Mouse (Mus musculus) frontal cortex, adult 2 months (tissue): ENCODE data around the gene Depdc5. TPM values are rescaled to one million over a fixed set of nuclear protein-coding genes. Genes with fewer than 3 reads are reported as not detected.
"Not testable (repeated sequence)": the region's sequence is repeated elsewhere in the genome, so short reads cannot be mapped to it uniquely, and the experiment has no call there.

Source experiments
- DNase-seq, 2 experiments: peaks; one replicate each; pipeline ENCODE4 v3.0.0; 2022; ENCODE audit warnings: low spot score in 1 of 2; ENCODE audit errors: extremely low spot score in 1 of 2
- polyA plus RNA-seq: library from polyadenylated mRNA; depleted of rRNA; stranded (reverse); fragments of >200 nt; gene quantifications from 2 replicates; pipeline ENCODE4 v1.2.3, GENCODE M21; 2012; rRNA removed

Depdc5 gene
- 43.1 and 48.9 TPM in 2 replicates for polyA plus RNA-seq

DNA sequence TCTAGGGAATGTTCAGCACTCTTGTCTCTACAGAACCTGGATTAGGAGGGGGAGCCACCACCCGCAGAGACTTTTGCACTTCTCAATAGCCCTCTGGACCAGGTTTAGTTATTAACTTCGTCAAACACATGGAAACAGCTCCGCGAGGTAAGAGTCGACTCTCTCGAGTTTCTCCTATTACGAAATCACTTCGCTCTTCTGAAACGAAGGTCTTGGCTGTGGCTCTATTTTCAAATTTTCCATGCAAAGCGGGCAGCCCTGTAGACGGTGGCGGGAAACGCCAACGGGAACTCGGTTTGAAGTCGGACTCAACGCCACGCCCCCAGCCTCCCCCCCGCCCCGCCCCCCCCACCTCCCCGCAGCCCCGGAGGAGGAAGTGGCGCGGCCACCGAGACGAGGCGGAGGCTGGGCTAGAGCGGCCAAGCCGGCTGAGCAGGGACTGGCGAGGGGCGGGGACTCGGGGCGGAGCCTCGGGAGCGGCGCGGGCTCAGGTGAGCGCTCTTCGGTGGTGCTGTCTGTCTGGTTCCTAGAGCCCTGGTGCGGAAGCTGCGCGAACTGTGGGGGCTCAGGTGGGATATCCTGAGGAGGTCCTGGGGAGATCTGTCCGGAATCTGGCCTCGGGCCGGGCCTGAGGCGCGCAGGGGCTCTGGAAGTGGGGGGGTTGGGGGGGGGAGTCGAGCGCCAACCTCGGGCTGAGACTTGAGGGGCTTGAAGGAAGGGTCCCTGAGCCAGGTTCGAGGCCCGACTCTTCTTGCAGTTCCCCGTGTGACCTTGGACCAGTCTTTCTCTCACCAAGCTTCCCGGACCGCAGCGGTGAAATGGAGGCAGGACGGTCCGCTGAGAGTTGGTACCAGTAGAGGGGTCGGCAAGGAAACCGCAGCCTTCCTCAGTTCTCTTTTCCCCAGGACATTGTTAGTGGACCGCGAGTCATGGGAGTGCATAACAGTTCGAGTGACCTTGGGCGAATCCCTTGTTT, at the start of gene Depdc5:
Gene Depdc5, plus strand, starts transcription at position 449 of the 976 bp plus-strand sequence.
- DNase-seq: peak; percentile 75 to 90

DNA sequence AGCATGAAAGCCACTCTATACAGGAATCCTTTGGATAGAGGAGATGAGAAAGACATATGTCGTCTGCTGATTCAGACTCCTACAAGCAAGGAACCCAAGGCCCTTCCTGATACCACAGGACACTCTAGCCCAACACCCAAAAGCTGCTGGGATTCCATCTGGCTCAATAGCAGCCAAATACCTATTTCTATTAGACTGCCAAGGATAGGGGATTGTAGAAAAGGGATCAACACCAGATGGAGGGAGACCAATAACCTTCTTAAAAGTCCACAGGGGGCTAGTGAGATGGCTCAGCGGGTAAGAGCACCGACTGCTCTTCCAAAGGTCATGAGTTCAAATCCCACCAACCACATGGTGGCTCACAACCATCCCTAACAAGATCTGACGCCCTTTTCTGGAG, 48.1 kb upstream of the Depdc5 start:
- DNase-seq: no peak

DNA sequence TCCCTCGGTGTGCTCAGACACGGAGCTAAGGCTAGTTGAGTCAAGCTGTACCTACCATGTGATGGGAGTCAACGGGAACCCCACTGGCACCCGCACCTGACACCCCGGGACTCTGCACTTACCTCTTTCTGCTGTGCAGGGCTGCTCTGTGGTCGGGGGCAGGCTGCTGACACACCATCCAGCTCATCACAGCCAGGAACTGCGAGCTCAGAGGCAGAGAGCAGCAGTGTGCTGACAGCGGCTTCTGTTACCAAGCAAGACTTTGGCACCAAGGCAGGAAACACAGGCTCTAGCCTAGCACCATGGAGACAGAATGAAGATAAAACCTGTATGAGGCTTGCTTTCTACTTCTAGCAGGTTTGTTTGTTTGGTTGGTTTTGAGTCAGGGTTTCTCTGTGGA, 43.0 kb upstream of the Depdc5 start:
- DNase-seq: peak in 1 of 2 experiments; percentile 8

GRCm38 (mm10) chr5:32827009-32827408, 36.5 kb upstream of the Depdc5 start, which contains the start of gene Gm20671:
TSS of gene Gm20671 (minus strand) at chr5:32827109.
- no peak for DNase-seq

DNA sequence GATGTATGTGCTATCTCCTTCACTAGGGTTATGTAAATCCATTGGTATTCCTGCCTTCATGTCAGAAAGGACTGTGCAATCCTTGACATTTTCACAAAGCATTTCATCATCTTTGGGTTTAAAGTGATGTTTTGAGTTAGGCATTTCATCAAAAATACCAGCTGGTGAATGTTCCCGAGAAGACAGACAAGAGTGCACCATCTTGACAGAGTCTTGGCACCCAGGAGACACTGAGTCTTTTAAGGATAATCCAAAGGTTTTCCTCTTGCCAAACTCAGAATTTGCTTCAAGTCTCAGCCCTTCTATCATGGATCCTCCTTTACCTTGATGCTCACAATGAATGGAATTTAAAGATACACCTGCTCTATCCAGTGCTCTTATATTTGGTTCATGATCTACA, 34.7 kb upstream of the Depdc5 start:
- not testable (repeated sequence) for DNase-seq

GRCm38 (mm10) chr5:32830054-32830453, 33.4 kb upstream of the Depdc5 start:
- no peak for DNase-seq

DNA sequence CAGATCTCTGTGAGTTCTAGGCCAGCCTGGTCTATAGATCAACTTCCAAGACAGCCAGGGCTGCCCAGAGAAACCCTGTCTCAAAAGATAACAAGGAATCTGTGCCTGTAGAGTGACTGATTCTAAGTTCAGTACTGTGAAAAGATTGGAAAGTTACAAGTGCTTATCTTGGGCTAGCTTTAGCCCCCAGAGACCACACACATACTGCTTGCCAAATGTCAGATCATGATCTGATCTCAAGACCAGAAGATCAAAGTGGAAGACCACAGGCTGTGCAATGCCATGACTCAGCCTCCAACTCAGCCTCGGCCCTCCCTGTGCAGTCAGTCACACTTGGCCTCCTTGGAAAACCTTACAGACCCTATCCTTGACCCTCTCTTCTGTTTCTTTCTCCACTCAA, 29.0 kb upstream of the Depdc5 start:
- no peak for DNase-seq

GRCm38 (mm10) chr5:32836976-32837375, 26.5 kb upstream of the Depdc5 start:
- no peak for DNase-seq

DNA sequence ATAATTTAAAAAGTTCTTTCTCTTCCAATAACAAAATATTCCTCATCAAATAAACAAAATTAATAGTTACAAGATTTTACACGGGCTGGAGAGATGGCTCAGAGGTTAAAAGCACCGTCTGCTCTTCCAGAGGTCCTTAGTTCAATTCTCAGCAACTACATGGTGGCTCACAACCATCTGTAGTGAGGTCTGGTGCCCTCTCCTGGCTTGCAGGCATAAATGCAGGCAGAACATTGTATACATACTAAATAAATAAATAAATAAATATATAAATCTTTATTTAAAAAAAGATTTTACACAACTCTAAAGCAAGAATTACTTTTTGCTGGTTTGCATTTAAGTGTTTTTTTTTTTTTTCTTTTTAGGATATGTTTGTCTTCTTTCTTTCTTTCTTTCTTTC, 23.5 kb upstream of the Depdc5 start:
- no peak for DNase-seq

DNA sequence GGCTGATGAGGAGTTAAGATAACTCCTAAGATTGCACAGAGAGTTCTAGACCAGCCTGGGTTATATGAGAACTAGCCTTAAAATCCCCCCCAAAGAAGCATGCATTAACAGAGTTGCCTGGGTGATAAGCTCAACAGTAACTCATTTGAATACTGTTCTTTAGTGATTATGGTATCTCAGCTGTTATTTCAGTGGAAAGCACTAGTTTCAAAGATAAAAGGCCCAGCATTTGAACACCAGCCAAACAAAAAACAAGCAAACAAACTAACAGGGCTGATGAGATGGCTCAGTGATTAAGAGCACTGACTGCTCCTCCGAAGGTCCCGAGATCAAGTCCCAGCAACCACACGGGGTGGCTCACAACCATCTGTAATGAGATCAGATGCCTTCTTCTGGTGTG, 14.3 kb upstream of the Depdc5 start:
- DNase-seq: no peak

DNA sequence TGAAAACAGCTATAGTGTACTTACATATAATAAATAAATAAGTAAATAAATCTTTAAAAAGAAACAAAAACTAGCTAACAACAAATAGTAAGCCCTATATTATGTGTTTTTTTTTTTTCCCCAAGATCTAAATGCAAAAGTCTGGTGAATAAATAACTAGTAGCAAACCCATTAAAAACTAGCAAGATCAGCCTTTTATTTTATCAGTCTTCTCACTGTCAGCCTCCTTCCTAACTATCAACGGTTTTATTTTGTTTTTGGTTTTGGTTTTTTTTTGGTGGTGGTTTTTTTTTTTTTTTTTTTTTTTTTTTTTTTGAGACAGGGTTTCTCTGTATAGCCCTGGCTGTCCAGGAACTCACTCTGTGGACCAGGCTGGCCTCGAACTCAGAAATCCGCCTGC, 13.9 kb upstream of the Depdc5 start:
- DNase-seq: not testable (repeated sequence)

DNA sequence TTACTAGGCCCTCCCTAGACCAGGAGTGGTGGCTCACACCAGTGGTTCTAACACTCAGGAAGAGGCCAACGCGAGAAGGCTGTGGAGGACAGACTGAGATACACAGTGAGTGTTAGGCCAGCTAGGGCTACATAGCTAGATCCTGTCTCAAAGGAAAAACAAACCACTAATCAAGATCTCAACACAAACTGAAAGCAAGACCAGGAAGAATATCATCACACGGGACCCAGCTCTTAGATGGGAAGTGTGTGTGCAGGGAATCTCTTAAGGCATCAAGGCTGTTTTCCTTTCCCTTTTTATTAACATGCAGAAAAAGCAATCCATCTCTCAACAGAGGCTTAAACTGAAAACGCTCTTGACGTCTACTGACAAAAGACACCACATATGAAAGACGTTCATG, 11.5 kb upstream of the Depdc5 start:
- DNase-seq: no peak

DNA sequence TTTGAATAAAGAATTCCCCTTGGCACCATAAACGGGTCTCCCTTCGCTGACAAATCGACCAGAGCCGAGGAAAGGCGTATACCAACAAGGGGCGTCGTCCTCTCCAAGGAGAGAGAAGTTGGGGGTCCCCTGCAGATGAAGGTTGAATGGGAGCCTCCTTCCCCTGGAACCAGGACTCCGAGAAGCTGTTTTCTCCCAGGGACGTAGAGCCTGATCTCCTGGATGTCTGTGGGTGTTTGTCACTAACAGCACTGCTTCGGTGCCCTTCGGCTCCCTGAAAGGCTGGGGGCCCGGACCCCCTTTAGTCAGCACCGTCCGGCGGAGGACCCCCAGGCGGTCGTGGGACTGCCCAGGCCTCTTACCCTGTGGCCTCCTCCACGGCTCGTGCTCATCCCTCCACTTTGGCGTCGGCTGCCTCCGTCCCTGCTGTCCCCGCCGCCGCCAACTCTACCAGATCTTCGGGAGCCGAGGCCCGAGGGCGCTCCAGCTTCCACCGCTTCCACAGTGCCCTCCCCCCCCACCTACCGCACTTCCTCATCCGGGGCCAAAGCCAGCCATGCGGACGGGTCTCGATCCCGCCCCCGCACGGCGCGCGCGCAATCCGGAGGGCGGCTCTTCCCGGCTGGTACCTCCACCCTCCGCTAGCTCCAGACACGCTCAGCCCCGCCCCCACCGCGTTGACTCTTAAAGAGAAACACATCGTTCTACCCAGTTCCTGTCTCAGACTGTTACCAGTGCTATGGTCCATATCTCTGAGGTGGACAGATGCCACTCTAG, 9.6 kb upstream of the Depdc5 start, which contains the start of gene Prr14l:
Gene Prr14l, minus strand, starts transcription at position 526 of the 777 bp plus-strand sequence.
- DNase-seq: peak; percentile 96 to 100

GRCm38 (mm10) chr5:32854818-32855217, 8.7 kb upstream of the Depdc5 start:
- no peak for DNase-seq

GRCm38 (mm10) chr5:32855274-32855673, 8.2 kb upstream of the Depdc5 start:
- not testable (repeated sequence) for DNase-seq

DNA sequence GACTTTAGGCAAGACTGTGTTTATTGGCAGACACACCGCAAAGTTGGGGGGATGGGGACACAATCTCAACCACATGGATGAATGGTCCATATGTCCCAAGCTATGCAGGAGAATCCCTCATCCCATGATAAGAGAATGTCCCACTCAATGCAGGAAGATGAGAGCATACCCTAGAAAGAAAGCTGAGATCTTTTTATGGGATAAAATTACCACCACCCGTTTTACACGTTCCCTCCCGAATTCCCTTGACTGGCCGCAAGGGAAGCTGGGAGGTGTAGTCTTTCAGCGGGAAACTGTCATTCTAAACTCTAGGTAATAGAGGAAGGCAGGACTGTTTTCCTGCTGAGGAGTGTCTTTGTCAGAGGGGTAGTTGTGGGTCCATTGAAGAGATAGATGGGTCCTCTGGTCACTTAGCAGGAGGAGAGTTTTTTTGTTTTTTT, 5.7 kb upstream of the Depdc5 start:
- DNase-seq: peak; percentile 35 to 77

DNA sequence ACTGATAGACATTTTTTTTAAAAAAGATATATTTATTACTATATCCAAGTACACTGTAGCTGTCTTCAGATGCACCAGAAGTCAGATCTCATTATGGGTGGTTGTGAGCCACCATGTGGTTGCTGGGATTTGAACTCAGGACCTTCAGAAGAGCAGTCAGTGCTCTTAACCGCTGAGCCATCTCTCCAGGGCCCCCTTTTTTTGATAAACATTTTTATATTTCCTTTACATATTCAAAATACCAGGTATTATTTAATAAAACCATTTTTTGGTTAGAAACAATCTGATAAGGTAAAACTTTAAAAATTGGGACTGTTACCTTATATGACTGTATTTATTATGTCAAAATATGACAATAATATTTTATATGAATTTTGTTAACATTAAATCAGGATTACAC, 2.4 kb upstream of the Depdc5 start:
- DNase-seq: no peak

DNA sequence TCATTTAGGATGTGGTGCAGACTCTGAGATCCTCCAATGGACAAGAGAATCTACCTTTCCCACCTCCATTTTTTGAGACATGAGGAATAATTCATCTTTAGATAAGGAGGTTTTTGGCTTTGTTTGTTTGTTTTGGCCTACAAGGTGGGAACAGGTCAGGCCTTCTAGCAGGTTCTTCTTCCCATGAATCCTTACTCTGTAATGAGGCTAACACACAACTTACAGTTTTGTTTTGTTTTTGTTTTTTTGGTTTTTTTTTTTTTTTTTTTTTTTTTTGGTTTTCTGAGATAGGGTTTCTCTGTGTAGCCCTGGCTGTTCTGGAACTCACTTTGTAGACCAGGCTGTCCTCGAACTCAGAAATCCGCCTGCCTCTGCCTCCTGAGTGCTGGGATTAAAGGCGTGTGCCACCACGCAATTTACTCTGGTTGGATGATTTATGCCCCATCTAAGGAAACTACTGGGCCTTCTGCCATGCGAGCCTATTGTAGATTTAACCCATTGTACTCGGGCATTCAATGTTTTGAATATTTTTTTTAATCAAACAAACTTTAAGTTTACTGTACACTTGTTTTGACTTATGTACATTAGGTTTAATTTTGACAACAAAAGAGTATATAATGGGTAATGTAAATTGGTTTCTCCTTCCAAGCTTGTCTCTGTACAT, 900 bp upstream of the Depdc5 start:
- no peak for DNase-seq

DNA sequence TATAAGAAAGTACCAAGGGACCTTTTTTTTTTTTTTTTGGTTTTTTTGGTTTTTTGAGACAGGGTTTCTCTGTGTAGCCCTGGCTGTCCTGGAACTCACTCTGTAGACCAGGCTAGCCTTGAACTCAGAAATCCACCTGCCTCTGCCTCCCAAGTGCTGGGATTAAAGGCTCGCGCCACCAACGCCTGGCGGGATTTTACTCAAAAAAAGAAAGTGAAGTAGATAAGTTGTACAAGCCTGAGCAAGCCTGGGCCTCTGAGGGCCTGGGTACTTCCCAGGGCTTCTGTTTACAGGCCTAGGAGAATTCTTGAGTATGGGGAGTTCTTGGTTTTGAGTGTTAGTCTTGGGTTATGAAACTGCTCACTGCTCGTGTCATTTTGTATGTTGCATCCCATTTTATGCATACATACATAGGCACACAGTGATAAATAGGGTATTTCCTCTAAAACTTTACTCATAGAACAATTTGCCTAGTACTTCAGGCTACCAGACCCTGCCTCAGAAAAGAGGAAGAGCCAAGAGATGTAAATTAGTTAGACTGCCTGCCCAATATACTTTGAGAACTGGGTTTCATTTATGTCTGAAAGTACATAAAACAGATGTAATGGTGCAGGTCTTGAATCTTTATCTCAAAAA, 6.0 kb downstream of the Depdc5 start:
- DNase-seq: no peak

- DNase-seq: no peak
These were observed 8.8 kb downstream of the Depdc5 start for GRCm38 (mm10) chr5:32872346-32872745.
